Mouse (Mus musculus) stomach, embryonic 16.5 days (tissue): Measurements from ENCODE around the gene Agtpbp1. TPM values are rescaled to one million over a fixed set of nuclear protein-coding genes. Genes with fewer than 3 reads are reported as not detected.

ENCODE experiments used
- ATAC-seq: fragments of 200-750 bp; cut with Nextera tagmentation; 2 replicates; pipeline ENCODE4 v1.8.0; 2017; ENCODE audit warnings: moderate number of reproducible peaks, moderate TSS enrichment; ENCODE audit not compliant: insufficient read depth, low FRiP score
- H3K27ac ChIP-seq: fragments of 300-500 bp; sonication (generic); 2 replicates; pipeline ENCODE4 v1.5.1; 2014; ENCODE audit warnings: low read length
- H3K27me3 ChIP-seq: fragments of 300-500 bp; sonication (generic); 2 replicates; pipeline ENCODE4 v1.6.1; 2014; ENCODE audit warnings: low read length, control low read depth, mixed read lengths; ENCODE audit not compliant: control insufficient read depth, insufficient read depth
- H3K36me3 ChIP-seq: fragments of 300-500 bp; sonication (generic); 2 replicates; pipeline ENCODE4 v1.6.1; 2014; ENCODE audit warnings: low read length; ENCODE audit not compliant: control insufficient read depth, insufficient read depth
- H3K4me1 ChIP-seq: fragments of 300-500 bp; sonication (generic); 2 replicates; pipeline ENCODE4 v1.6.1; 2014; ENCODE audit warnings: low read length, control low read depth, mixed read lengths; ENCODE audit not compliant: control insufficient read depth, insufficient read depth
- H3K4me2 ChIP-seq: fragments of 300-500 bp; sonication (generic); 2 replicates; pipeline ENCODE4 v1.6.1; 2014; ENCODE audit warnings: low read depth, low read length, mixed read lengths
- H3K4me3 ChIP-seq: fragments of 300-500 bp; sonication (generic); replicated peaks from 2 replicates; pipeline ENCODE4 v1.5.1; 2014; ENCODE audit warnings: mild to moderate bottlenecking, low read length
- H3K9ac ChIP-seq: fragments of 300-500 bp; sonication (generic); 2 replicates; pipeline ENCODE4 v1.6.1; 2014; ENCODE audit warnings: low read length
- H3K9me3 ChIP-seq: fragments of 300-500 bp; sonication (generic); replicated peaks from 2 replicates; pipeline ENCODE4 v1.6.1; 2016; ENCODE audit warnings: low read length, control low read depth; ENCODE audit not compliant: control insufficient read depth
- WGBS: fragments of 180-500 bp; shearing (Covaris S2); extraction: QIAGEN DNeasy Blood & Tissue Kit; methylation state at CpG from one replicate; pipeline ENCODE4 v1.1.7; 2014; 5-methylcytosine and 5-hydroxymethylcytosine counted together
- polyA plus RNA-seq: library from polyadenylated mRNA; unstranded; fragments of >200 nt; fragmentation: Nextera tagmentation; extraction: Ambion mirVana; gene quantifications from 2 replicates; pipeline ENCODE4 v1.2.1, GENCODE M21; 2015

The Agtpbp1 gene
- polyA plus RNA-seq, 1 experiment from 2014 or later = 18.1 TPM

GRCm38 (mm10) chr13:59473341-59473740, 111.7 kb downstream of the Agtpbp1 start:
- ATAC-seq = no peak
- Histone ChIP-seq H3K4me2 (no peak overlapping the region), H3K9me3 (no peaks in the 10 kb centered on the region), H3K9ac (no peak overlapping the region), H3K27ac (no peak overlapping the region), H3K4me1 (no peaks in the 10 kb centered on the region), H3K36me3 (no peaks in the 10 kb centered on the region), H3K4me3 (no peak overlapping the region), H3K27me3 (no peaks in the 10 kb centered on the region)
- WGBS = 77% methylated on average over 10 of the region's 10 CpGs

- Histone ChIP-seq H3K27ac (no peak overlapping the region), H3K4me3 (no peak overlapping the region), H3K36me3 (no peaks in the 10 kb centered on the region), H3K4me2 (no peak overlapping the region), H3K9ac (no peak overlapping the region), H3K4me1 (no peaks in the 10 kb centered on the region), H3K27me3 (no peaks in the 10 kb centered on the region), H3K9me3 (no peaks in the 10 kb centered on the region)
- no peak for ATAC-seq
- 84% methylated on average over 5 of the region's 5 CpGs for WGBS
These were observed 112.8 kb downstream of the Agtpbp1 start for GRCm38 (mm10) chr13:59472222-59472621.

DNA sequence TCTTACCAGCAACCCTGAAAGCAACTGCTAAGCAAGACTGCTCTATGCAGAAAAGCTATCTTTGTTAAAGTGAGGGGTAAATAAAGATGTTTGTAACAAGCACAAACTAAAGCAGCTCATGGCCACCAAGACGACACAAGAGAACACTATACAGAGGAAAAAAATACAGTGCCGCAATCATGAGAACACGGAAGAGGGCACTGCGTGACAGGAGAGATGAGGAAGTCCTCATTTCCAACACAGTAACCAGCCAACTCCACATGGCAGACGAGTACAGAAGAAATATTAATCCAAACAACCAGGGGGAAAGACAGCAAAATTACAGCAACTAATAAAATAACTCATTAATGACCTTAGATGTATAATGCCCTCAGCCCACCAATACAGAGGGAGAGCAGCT, 115.3 kb downstream of the Agtpbp1 start:
- Histone ChIP-seq H3K36me3 (no peaks in the 10 kb centered on the region), H3K9me3 (no peaks in the 10 kb centered on the region), H3K4me1 (no peaks in the 10 kb centered on the region), H3K27me3 (no peaks in the 10 kb centered on the region), H3K9ac (no peak overlapping the region), H3K27ac (no peak overlapping the region), H3K4me2 (no peak overlapping the region), H3K4me3 (no peak overlapping the region)
- no peak for ATAC-seq
- 85% methylated on average over 5 of the region's 5 CpGs for WGBS

GRCm38 (mm10) chr13:59468181-59468802, 116.7 kb downstream of the Agtpbp1 start:
- Histone ChIP-seq H3K4me1 (no peaks in the 10 kb centered on the region), H3K36me3 (no peaks in the 10 kb centered on the region), H3K4me3 (no peak overlapping the region), H3K27ac (no peak overlapping the region), H3K9me3 (no peaks in the 10 kb centered on the region), H3K9ac (no peak overlapping the region), H3K27me3 (no peaks in the 10 kb centered on the region), H3K4me2 (no peak overlapping the region)
- 74% methylated on average over 8 of the region's 8 CpGs for WGBS
- ATAC-seq = peak; percentile 58; the same call in 1 of the 2 replicates

DNA sequence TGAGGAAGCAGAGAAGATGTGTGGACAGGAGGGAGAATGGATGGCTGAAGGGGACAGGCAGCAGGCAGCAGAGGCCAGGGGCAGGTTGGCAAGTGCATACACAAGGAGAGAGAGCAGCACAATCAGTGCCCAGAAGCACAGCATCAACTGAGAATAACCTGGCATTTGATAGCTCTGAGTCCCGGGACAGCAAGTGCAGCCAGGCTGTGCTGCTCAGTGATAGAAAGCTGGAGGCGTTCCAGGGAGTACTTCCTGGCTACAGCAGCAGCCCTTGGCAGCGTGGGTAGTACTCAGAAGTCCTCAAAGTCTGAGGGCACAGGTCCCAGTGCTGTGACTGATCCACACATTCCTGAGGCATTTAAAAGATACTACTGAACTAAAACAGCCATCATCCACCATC, 117.4 kb downstream of the Agtpbp1 start:
- no peaks in the 10 kb centered on the region for H3K27me3 ChIP-seq
- no peak overlapping the region for H3K4me3 ChIP-seq
- WGBS = 60% methylated on average over 3 of the region's 3 CpGs
- ATAC-seq = no peak
- no peaks in the 10 kb centered on the region for H3K4me1 ChIP-seq
- H3K36me3 ChIP-seq = no peaks in the 10 kb centered on the region
- H3K9ac ChIP-seq = no peak overlapping the region
- no peaks in the 10 kb centered on the region for H3K9me3 ChIP-seq
- H3K27ac ChIP-seq = no peak overlapping the region
- no peak overlapping the region for H3K4me2 ChIP-seq

GRCm38 (mm10) chr13:59460958-59461357, 124.1 kb downstream of the Agtpbp1 start:
- H3K27ac ChIP-seq = no peak overlapping the region
- H3K9ac ChIP-seq = no peak overlapping the region
- H3K4me3 ChIP-seq = no peak overlapping the region
- no peak for ATAC-seq
- 84% methylated on average over 3 of the region's 3 CpGs for WGBS
- no peak overlapping the region for H3K4me2 ChIP-seq
- no peaks in the 10 kb centered on the region for H3K4me1 ChIP-seq
- H3K9me3 ChIP-seq = no peaks in the 10 kb centered on the region
- H3K27me3 ChIP-seq = no peaks in the 10 kb centered on the region
- H3K36me3 ChIP-seq = no peaks in the 10 kb centered on the region

GRCm38 (mm10) chr13:59456203-59456602, 128.8 kb downstream of the Agtpbp1 start:
- no peak for ATAC-seq
- H3K4me2 ChIP-seq = no peak overlapping the region

GRCm38 (mm10) chr13:59454001-59454785, 130.8 kb downstream of the Agtpbp1 start:
- H3K36me3 ChIP-seq = no peaks in the 10 kb centered on the region
- no peaks in the 10 kb centered on the region for H3K9me3 ChIP-seq
- peaks cover 8% of the 10 kb centered on the region; the same call in 1 of the 2 replicates for H3K4me1 ChIP-seq
- H3K4me2 ChIP-seq = no peak overlapping the region
- 77% methylated on average over 11 of the region's 11 CpGs for WGBS
- H3K4me3 ChIP-seq = no peak overlapping the region
- no peaks in the 10 kb centered on the region for H3K27me3 ChIP-seq
- H3K27ac ChIP-seq = no peak overlapping the region
- no peak for ATAC-seq
- H3K9ac ChIP-seq = no peak overlapping the region

More at GRCm38 (mm10) chr13:59456203-59456602, 128.8 kb downstream of the Agtpbp1 start:
- Histone ChIP-seq H3K27ac (no peak overlapping the region), H3K4me1 (peaks cover 8% of the 10 kb centered on the region; the same call in 1 of the 2 replicates), H3K4me3 (no peak overlapping the region), H3K27me3 (no peaks in the 10 kb centered on the region), H3K9me3 (no peaks in the 10 kb centered on the region), H3K36me3 (no peaks in the 10 kb centered on the region), H3K9ac (no peak overlapping the region)
- 72% methylated on average over 1 of the region's 1 CpGs for WGBS

DNA sequence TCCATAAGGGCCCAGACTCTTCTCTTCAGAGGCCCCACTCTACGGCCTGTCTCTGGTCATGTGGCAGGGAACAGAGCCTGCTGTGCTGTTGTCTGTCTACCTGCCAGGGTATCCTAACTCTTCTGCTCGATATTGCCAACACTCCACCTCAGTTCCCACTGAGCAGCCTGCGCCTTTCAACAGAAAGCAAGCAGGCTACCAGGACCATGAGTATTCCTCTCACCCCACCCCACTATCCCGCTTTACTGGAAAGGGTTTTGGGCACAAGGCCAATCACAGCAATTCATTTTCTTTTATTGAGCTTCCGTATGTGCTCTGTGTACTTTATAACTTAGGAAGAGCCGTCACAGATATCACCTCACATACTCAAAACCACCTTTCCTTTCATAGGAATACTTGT, 131.4 kb downstream of the Agtpbp1 start:
- H3K4me3 ChIP-seq = no peak overlapping the region
- no peaks in the 10 kb centered on the region for H3K9me3 ChIP-seq
- no peak overlapping the region for H3K27ac ChIP-seq
- no peaks in the 10 kb centered on the region for H3K27me3 ChIP-seq
- 43% methylated on average over 6 of the region's 6 CpGs for WGBS
- no peak overlapping the region for H3K9ac ChIP-seq
- H3K4me1 ChIP-seq = peaks cover 8% of the 10 kb centered on the region; the same call in 1 of the 2 replicates
- no peaks in the 10 kb centered on the region for H3K36me3 ChIP-seq
- no peak overlapping the region for H3K4me2 ChIP-seq
- peak; percentile 34; the same call in 1 of the 2 replicates for ATAC-seq
